Mouse (Mus musculus) kidney, adult 2 months (tissue): ENCODE results near the gene Golga2.

Source experiments
- CTCF ChIP-seq: fragments of 200-500 bp; conservative IDR thresholded peaks from 2 replicates; pipeline ENCODE4 v1.5.1; 2011; ENCODE audit warnings: low read depth, mild to moderate bottlenecking, control low read depth, low read length, moderate library complexity, mixed read lengths; ENCODE audit not compliant: insufficient read depth, insufficient read length
- POLR2A ChIP-seq: fragments of 200-500 bp; IDR thresholded peaks from one replicate; pipeline ENCODE4 v1.6.1; 2011; ENCODE audit warnings: low read depth, low read length, control low read depth

GRCm38 (mm10) chr2:32282289-32282688, 4.9 kb upstream of the Golga2 start:
- no peak for TF ChIP-seq POLR2A
- no peak for TF ChIP-seq CTCF
